Mouse (Mus musculus) left cerebral cortex, adult 18-20 months (tissue): ENCODE measurements around the gene Celf2. TPM values are rescaled to one million over a fixed set of nuclear protein-coding genes. Genes with fewer than 3 reads are reported as not detected.

ENCODE experiments used
- DNase-seq, 2 experiments: peaks; one replicate each; pipeline ENCODE4 v3.0.0; 2021 to 2022; ENCODE audit warnings: low spot score in 2 of 2, mixed read lengths in 1 of 2
- total RNA-seq, 2 experiments: library from RNA; stranded (reverse); gene quantifications; 2 replicates each; pipeline ENCODE4 v1.2.3; 2021

Celf2 gene
- total RNA-seq, 2 experiments from 2014 or later = 380 to 425 TPM

DNA sequence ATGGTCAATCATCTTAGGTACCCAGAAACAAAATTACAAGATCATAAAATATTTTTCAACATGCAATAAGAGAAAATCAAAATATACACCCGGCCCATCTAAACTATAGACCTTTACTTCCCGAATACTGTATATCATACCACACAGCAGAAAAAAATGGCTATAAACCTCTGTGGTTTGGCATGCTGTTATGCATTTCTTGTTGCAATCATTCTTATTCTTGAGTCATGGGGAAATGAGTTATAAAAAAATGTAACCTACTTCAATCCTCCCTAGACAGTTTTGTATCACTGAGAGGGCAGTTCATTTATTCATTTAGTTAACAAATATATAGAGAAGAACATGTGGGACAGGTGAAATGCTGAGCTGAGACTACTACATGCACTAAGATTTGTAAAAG, 291.3 kb downstream of the Celf2 start:
- DNase-seq = no peak

DNA sequence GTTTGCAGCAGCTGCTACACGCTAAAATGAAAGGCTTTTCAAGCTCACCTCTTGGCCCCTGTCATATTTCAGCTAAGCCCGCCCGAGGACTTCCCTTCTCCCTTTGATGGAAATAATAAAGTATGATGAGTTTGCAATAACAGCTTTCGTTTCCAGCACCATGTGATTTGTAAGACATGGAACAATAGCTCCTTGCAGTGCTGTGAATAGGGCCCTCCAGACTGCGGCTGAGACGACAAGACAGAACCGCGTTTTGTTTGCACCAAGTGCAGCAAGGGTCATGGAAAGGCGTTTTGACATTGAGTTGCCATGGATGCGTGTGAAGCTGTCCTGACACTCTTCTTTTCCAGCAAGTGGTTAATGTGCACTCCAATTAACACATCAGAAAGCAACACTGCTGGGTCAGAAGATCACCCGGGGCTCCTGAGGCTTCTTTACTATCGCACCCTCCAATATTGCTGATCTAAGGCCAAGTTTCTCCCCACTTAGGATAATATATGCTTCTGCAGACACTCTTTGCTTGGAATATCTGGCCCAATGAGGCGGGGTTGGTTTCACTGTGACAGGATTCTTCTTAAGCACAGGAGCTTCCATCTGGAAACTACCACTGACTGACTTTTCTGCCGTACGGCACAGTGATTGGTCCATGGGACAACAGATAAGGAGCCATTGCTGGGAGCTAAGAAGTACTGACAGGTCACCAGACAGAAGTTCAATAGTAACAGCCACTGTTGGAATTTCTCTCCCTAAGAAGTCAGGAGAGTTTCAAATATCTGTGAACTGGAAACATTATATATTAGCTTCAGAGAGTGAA, 301.5 kb downstream of the Celf2 start:
- DNase-seq = no peak

DNA sequence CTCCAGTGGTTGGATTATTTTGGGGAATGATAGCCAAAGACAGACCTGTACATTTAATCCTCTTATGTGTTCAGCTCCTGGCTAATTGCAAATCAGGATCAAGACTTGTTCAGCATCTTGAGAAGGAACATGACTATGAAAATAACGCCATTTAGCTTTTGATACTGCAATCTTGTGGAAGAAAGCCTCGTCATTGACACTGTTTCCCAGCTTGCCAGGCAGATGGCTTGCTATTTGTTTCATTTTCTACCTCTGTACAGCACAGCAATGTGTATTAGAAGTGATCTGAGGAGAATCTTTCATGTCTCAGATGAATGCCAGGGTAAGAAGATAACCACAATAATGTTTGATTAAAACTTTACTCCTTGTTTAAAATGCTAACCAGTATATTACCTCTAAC, 315.9 kb downstream of the Celf2 start:
- no peak for DNase-seq

DNA sequence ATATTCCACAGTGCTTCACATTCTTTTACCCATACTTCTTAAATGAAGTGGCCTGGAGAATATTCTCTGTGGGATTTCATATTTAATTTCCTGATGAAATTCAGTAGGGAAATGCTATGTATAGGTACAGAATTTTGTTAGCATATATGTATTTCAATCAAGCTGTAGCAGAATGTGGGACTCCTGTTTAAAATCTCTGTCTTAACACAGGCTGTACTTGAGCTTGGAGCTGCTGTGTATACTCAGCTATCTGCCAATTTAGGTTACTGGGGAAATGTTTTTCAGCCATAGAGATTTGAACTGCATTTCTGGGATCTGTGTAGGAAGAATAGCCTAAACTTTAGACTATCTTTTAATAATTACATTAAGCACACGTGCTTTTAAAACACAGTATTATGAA, 330.2 kb downstream of the Celf2 start:
- DNase-seq = no peak

DNA sequence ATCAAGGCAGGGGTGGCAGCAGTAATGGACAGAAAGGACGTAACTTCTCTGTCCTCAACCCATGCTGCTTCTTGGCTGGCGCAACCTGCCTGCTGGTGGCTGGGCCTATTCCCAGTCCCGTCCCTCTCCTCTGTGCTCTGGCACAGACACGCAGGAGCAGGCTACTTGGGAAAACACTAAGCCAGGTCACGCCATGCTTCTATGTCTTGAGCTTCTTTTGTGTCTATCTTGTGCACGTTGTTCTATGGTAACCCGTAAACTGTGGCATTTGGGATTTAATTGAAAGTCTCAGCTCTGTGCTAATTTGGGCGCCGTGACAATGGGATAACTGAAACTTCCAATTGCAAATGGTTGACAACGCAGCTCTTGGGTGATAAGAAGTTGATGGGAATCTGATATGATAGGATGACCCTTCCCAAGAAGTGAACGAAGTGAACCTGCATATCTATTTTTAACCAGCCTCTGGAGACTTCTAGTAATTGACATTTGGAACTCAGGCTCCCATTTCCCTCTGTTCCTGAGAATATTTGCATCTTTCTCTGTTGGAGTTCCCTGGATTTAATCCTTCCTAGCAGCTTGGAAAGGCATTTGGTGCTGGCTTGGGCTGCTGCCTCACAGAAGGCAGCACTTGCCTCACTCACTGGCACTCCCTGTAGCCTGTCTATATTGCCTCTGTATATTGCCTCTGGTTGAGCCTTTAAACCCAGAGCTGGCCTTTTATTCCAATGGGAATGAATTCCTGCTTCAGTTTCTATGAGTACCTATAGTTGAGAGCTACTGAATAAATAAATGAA, 335.9 kb downstream of the Celf2 start:
- no peak for DNase-seq

DNA sequence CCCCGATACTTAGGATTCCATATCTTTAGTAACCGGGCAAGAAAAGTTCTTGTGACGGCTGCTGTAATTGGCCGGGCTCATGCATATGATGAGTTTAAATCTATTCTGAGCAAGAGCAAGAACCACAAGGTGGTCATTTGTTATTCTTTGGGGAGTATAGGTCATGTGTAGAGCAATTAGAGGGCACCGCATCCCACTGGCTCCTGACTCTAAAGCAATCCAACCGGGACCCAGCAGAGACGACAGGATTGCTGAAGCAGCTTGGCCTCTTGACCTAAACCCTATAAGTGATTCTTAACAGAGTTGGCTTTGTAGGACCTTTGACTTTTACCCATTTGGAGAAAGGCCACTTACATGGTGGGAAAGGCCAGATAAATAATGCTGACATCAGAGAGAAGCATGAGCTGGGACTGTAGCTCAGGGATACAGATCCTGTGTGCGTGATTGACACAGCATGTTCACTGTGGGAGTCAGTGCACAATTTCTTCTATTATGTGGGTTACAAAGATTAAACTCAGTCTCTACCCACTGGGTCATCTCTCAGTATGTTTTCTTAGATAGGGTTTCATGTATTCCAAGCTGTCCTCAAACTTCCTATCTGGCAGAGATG, 338.2 kb downstream of the Celf2 start:
- no peak for DNase-seq

DNA sequence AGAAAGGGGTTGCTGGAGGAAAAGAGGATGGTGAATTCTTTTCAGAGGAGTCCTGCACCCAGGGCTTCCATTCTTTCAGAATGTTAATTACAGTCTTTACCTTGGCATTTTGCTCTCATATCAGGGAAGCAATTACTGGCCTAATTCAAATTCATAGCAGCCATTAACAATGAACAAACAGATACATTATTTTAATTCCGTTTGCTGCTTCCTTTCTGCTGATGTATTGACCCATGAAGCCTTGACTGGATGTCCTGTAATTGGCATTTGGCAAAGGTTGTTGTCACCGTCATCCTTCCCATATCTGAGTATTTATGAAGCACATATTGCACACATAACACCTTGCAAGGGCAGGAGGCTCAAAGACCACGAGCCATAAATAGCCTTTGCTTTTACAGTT, 343.6 kb downstream of the Celf2 start:
- no peak for DNase-seq

DNA sequence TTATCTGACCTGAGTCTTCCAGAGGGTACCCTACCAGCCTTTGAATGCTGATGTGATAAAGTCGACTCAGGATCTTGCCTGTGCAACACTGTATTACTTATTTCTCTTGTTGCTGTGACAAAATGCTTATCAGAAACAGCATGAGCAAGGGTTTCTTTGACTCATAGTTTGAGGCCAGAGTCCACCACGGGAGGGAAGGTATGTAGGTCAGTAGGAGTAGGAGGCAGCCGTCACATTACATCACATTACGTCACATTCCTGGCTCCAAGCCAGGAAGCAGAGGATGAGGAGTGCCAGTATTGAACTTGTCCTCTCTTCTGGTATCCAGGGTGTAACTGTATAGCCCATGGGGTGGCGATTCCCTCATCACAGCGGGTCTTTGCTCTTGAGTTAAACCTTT, 349.3 kb downstream of the Celf2 start:
- no peak for DNase-seq

DNA sequence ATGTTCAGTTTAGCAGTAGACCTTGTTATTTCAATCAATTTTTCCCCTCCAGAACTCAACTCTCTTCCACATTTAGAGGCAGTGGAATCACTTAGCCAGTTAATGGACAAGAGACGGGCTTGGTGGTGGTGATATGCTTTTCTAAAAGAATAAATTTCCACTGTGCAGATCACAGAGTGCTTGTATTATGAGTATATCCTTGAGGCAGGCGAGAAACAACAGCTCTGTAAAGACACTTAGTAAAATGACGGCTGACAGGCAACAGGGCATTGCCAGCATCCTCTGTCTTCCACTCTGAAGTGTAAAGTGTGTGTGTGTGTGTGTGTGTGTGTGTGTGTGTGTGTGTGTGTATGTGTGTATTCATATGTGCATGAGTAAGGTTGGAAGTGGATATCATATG, 362.1 kb downstream of the Celf2 start:
- DNase-seq = no peak

DNA sequence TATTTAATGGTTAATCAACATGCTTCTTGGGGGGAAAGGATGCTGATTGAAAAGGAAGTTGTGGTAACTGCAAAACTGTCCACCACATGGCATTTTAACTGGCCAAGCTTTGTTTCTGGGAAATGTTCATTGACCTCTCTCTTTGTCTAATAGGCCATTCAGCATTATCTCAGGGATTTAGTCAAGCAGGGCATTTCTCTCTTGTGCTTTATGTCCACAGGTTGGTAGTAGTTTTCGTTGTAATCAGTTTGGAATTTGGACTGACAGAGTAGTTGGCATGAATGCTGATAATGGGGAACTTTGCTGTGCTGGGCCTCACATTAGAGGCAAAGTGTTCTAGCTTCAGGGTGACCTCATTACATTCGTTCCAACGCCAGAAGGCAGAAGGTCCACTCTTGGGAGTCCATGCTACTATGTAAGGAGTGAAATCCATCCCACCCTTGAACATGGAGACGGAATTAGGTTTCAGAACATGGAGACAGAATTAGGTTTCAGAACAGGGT, 363.8 kb downstream of the Celf2 start:
- DNase-seq = no peak

DNA sequence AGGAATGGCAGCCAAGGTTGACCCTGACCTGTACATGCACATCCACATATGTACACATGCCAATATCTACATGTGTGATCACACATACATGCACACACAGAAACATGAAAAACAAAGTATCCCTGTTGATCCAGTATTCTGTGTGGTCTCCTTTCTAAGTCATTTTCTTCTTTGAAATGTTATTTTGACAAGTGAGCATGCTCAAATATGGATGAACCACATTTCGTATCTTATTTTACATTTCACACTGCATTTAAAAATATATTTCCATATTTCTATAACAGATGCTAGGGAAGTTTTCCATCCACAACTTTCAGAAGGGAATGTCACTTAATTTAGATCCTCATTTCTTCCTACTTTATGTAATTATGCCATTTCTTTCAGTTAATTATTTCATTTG, 364.5 kb downstream of the Celf2 start:
- no peak for DNase-seq

DNA sequence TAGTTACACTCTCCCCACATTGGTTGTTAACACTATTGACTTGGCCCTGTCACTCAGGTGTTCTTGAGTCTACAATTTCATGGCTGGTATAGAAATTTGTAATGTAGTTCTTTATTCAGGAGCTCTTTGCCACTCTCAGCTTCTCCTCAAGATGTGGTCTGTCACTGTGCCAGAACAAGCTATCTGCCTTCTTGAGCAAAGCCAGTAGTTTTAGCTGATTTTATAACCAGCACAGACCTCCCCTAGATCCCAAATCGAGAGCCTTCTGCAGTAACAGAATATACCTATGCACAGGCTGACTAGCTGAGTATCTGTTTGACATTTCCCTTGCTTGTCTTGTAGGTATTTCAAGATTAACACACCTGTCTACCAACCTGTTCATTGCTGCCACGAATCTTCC, 386.0 kb downstream of the Celf2 start:
- no peak for DNase-seq

DNA sequence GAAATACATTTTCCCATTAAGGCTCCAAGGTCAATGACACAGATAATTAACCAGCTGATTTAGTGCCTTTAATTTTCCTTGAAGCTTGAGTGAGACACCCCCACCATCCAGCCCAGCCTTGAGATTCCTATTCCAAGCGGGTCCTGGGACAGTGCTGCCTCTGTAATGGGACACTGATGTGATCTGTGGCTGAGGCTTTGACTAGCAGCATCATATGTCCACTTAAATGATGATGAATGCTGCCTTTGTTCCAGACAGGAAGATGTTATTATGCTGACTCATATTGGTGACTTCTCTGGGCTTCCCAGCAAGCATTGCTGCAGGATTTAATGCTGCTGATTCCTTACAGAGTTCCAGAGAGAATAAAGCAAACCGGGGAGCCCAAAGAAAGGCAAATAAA, 393.6 kb downstream of the Celf2 start:
- DNase-seq = no peak

DNA sequence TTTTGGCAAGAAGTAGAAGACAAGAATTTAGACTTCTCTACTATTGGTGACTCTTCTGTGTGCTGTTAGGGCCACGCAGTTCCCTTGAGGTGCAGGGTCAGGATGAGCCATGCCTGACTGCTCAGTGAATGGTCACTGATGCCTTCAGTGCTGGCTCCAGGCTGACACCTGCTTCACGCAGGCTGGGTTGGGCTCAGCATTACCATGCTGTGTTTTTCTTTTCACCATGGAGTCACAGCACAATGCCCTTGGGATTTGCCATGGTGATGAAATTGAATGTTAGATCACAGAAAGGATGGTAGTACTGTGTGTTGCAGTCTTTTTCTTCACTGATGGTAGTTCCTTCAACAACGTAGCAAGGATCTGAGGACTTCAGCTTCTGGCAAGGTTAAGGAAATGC, 394.2 kb downstream of the Celf2 start:
- no peak for DNase-seq

DNA sequence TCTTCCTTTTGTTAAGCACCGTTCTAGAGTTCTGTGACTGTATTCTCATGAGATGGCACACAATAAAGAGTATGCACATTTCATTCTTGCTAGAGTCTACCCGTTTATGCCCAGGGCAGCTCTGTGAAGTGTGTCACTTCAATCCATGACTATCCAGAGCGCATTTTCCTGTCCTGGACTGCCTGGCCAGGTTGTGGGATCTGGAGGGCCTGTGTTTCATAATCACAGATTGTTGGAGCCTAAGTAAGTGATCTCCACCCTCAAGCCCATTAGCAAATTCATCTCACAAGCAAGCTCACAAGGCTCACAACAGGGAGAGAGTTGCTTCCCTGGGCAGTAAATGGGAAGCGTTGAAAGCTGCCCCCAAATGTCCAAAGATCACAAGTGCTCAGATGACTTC, 395.6 kb downstream of the Celf2 start:
- no peak for DNase-seq

DNA sequence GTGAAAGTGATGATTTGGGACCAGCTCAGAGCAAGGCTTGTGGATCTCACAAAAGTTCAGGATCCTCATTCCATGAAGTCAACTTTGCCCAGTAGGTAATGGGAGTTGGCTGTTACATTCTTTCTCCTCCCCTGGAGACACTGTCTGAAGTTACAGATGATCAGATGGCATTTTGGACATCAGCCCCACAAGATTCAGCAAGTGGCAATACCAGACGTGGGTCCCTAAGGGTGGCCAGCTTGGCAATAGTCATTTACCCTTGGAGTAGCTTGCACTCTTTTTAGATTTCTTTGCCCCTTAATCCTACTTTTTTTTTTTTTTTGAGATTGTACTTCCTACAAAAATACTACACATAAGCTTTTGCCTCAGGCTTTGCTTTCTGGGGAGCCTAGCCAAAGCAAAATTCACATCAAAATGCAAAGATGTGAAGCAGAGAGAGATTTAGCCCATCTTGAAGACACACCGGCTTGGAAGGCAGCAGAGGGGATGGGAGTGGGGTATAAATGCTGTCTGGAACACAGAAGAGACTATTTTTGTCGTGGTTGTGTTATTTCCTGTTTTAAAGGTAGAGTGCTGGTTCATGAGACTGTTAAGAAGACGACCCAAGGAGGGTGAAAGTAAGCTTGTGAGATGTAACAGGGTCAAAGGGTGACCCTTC, 397.1 kb downstream of the Celf2 start:
- DNase-seq = no peak

DNA sequence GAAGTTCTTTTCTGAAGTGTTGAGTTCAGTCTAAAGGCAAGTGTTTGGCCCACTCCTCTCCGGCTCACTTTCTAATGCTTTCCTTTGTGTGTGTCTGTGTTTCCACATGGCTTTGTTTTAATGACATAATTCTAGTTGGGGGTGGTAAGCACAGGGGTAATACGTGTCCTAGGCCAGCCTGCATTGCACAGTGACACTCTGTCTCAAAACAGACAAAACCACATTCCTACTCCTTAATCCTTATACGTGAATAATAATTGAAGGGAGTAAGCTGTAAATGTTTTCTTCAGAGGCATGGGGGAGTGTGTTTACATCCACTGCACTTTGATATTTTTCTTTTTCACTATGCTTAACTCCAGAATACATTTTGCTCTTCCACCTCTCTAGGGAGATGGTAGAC, 415.9 kb downstream of the Celf2 start:
- DNase-seq = no peak

DNA sequence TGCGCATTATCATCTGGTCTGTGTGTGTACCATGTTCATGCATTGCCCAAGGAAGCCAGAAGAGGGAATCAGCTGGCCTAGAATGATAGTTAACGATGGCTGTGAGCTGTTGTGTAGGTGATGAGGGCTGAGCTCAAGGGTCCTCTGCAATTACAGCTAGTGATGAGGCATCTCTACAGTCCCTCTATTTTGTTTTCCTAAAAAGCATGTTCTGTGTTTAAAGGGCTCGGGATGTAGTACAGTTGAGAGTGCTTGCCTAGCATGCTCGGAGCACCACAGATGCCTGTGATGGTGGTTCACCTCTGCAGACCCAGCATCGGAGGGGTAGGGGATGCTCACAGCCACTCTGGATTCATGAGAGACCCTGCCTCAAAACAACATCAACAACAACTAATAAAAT, 416.7 kb downstream of the Celf2 start:
- no peak for DNase-seq

DNA sequence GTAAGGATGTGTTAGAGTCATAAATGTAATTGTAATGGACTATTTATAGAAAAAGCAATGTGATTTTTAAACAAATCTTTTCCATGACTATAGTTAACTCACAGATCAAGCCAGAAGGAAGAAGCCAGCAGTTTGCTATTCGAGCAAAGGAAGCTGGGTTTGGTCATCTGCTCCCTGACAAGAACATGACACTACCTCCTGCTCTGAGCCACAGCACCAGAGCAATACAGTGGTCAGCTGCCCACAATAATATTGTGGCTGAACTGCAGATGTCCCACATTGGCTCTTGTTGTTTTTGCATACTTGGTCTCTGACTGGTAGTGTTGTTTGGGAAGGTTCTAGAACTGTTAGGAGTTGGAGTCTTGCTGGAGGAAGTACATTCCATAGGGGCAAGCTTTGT, 418.9 kb downstream of the Celf2 start:
- no peak for DNase-seq

DNA sequence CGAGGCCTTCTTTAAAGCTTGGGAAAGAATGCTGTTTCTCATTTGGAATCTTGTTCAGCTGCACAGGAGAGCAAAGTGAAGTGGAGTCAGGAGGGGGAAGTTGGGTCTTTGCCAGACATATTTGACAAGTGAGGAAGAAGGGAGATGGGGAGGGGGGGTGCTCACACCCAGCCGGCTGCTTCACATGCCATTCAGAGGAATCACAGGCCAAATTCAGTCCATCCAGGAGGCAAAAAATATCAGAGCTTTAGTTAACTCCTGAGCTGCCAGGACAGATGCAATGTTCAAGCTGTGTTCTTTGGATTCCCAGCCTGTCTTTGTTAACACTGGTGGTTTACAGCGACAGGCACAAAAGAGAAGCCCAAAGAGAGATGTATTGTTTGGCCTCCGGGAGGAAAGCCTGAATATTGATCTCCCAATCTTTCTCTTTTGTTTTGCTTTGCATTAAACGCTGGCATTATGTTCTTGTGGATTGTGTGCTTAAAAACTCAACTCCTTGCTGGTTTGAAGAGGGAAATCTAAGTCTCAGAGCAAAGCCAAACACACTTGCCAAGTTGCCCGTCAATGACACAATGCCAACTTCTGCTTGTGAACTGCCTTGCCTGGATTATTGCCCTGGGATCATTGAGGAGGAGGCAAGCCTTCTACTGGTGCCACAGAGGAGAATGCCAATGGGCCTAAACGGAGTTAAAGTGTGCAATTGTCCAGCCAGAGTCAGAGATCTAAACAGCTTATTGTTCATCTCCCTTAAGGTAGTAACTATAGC, 420.1 kb downstream of the Celf2 start:
- DNase-seq = no peak

DNA sequence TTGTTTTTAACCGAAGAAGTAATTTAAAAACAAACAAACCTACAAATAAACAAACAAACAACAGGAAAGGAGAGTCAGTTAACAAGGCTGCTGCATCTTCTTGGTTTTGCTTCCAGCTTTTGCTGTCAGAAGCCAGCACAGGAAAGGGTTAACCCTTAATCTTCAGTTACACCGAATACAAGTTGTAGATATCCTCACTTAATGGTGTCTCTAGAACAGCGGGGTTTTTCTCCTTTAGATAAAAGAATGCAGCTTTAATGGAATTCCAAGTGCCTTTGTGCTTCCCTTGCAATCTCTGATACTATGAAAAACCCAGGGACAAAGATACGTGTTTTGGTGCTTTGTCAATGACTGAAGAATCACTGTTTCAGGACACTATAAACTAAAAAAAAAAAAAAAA, 420.8 kb downstream of the Celf2 start:
- no peak for DNase-seq
